Mouse (Mus musculus) left cerebral cortex, adult 2 months (tissue): Measurements from ENCODE around the gene Sorbs1. TPM values are rescaled to one million over a fixed set of nuclear protein-coding genes. Genes with fewer than 3 reads are reported as not detected.

Source experiments
- DNase-seq, 2 experiments: peaks; one replicate each; pipeline ENCODE4 v3.0.0; 2021 to 2022; ENCODE audit warnings: low spot score in 2 of 2, mixed read lengths in 1 of 2; ENCODE audit errors: extremely low spot score in 1 of 2
- H3K27ac ChIP-seq: fragments of 200-600 bp; 2 replicates; pipeline ENCODE4 v1.8.1; 2022
- H3K4me3 ChIP-seq: fragments of 200-600 bp; 2 replicates; pipeline ENCODE4 v1.8.1; 2022
- CTCF ChIP-seq: fragments of 200-600 bp; IDR thresholded peaks from 2 replicates; pipeline ENCODE4 v1.8.1; 2022; ENCODE audit warnings: antibody characterized with exemption, mild to moderate bottlenecking, moderate library complexity
- intact Hi-C: fragments of 180-260 bp; cut with DNase I; formaldehyde crosslinking; loops from one replicate; pipeline ENCODE4 v1.15.1; 2025
- total RNA-seq, 2 experiments: library from RNA; stranded (reverse); gene quantifications; 2 replicates each; pipeline ENCODE4 v1.2.3; 2021

Gene Sorbs1
- total RNA-seq, 2 experiments from 2014 or later: 160 to 161 TPM

GRCm38 (mm10) chr19:40511679-40512309 is 1.8 kb downstream of the Sorbs1 start:
- no peak for DNase-seq

GRCm38 (mm10) chr19:40511100-40511439 is 2.5 kb downstream of the Sorbs1 start:
- peak overlapping the region; percentile 93 for H3K27ac ChIP-seq
- no peak for DNase-seq

More at GRCm38 (mm10) chr19:40511679-40512309, 1.8 kb downstream of the Sorbs1 start:
- intact Hi-C loops: loop anchor here (1.0 to 5.0 kb wide), 4 partner anchors 41 to 117 kb away; no protein-coding TSS in a partner anchor
- Histone ChIP-seq H3K4me3 (peak overlapping the region; percentile 95), H3K27ac (peak overlapping the region; percentile 93)
- TF ChIP-seq CTCF: no peak

DNA sequence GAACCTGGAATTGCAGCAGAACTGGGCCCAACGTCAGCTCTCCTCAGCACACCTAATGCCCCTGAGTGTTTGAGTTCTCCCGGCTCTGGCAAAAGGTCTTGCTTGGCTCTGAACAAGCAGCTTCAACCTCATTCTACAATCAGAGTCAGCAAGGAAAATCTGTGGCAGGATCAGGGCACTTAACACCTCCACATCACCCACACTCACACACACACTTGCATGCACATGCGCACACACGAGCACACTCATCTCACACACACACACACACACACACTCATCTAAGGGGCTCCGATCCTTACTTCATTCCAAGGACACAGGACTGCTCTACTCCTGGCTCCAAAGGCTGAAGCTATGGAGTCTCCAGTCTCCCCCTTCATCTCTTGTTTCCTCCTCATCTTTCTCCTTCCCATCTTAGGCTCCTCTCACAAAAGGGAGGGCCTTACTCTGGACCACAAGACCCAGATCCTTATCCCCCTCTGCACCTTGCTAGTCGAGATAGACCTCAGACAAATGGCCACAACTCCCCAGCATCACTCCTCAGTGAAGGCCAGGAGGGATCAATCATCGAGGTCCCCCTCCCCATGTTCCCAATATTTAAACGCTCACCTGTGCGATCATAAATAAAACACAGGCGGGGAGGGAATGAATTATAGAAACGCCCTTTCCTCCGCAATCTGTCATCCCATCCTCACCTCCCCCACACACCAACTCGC is 3.0 kb downstream of the Sorbs1 start:
- TF ChIP-seq CTCF: no peak
- intact Hi-C loops: loop anchor here (1.0 to 5.0 kb wide), 2 partner anchors 53 to 116 kb away; no protein-coding TSS in a partner anchor
- Histone ChIP-seq H3K27ac (peak overlapping the region; percentile 93; the same call in 1 of the 2 replicates), H3K4me3 (peak overlapping the region; percentile 95)
- DNase-seq: no peak

More at GRCm38 (mm10) chr19:40511100-40511439, 2.5 kb downstream of the Sorbs1 start:
- intact Hi-C loops: loop anchor here (1.0 to 5.0 kb wide), 2 partner anchors 54 to 117 kb away; no protein-coding TSS in a partner anchor
- peak overlapping the region; percentile 95 for H3K4me3 ChIP-seq
- no peak for TF ChIP-seq CTCF

- peak overlapping the region; percentile 25; the same call in 1 of the 2 replicates for H3K27ac ChIP-seq
These were observed 4.3 kb downstream of the Sorbs1 start for GRCm38 (mm10) chr19:40509274-40509673.

DNA sequence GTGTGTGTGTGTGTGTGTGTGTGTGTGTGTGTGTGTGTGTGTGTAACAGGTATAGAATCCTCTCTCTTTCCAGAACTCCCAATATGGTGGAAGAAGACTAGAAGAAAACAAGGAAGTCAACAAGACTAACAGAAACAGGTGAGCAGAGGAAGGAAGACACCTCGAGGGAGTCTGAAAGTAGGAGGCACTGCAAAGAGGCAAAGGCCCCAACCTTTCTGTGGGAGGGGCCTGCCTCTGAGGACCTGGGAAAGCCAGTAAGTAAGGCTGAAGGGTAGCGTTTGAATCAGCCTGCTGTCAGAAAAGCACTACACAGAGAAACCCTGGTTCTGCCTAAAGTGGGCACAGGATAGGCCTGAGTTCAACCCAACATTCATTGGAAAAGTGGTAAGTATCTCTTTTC is 4.7 kb downstream of the Sorbs1 start:
- intact Hi-C loops: no loop called here
- Histone ChIP-seq H3K27ac (no peak overlapping the region; the same call in 1 of the 2 replicates), H3K4me3 (no peak overlapping the region)
- no peak for TF ChIP-seq CTCF
- no peak for DNase-seq

More at GRCm38 (mm10) chr19:40509274-40509673, 4.3 kb downstream of the Sorbs1 start:
- H3K4me3 ChIP-seq: no peak overlapping the region
- no peak for DNase-seq
- intact Hi-C loops: no loop called here
- no peak; the same call in none of the 2 replicates for TF ChIP-seq CTCF

DNA sequence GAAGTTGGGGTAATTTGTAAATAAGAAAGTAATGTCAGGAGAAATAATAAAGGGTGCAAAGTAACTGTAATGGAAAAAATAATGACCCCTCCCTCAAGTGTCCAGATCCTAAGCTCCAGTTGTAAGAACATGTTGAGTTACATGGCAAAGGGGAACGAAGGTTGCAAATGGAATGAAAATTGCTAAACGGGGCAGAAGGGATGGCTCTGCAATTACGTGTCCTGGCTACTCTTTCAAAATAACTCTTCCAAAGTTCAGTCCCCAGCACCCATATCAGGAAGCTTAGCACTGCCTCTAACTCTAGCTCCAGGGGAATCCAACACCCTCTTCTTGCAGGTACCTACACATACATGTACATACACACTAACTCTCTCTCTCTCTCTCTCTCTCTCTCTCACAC is 6.6 kb downstream of the Sorbs1 start:
- no peak for DNase-seq
- intact Hi-C loops: no loop called here
- Histone ChIP-seq H3K4me3 (no peak overlapping the region), H3K27ac (no peak overlapping the region)
- no peak for TF ChIP-seq CTCF

GRCm38 (mm10) chr19:40504336-40504735 is 9.2 kb downstream of the Sorbs1 start:
- Histone ChIP-seq H3K4me3 (no peak overlapping the region), H3K27ac (no peak overlapping the region)
- no peak for TF ChIP-seq CTCF
- no peak for DNase-seq
- intact Hi-C loops: no loop called here

DNA sequence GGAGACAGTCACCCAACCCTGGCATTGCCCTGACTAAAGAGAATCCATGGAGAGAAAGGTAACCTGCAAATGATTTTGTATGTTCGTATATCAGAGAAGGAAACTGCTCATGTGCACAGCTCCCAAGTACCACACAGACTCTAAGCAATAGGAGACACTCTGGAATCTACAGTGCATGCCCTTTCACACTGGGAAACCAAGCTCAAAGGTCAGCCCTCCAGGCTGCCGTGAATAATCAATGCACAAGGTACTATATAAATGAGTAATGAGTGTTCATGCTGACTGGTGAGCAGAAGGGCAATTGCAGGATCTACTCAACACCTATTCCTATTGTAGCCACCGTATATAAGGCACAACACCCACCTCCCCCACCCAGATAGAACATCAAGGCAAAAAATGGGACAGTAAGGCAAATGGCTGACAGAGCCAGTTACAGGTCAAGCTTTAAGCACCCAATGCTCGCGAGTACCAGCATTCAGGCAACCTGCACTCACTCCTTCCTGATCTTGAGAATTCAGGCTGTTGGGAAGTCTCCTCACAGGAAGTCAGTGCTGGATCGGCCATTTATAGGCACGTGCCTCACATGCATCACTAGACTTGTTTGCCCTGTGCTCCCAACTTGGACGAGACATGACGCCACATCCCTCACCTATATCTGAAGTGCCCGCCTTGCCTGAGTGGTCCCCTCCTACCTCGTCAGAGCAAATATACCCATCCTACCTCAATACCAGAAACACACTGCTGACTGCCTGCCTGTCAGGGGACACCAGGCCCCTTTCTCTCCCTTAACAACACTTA is 13.4 kb downstream of the Sorbs1 start:
- intact Hi-C loops: no loop called here
- no peak for TF ChIP-seq CTCF

GRCm38 (mm10) chr19:40499141-40499540 is 14.4 kb downstream of the Sorbs1 start:
- no peak for TF ChIP-seq CTCF
- Histone ChIP-seq H3K4me3 (no peak overlapping the region), H3K27ac (peak overlapping the region; percentile 54; the same call in 1 of the 2 replicates)
- intact Hi-C loops: no loop called here
- peak; percentile 59 to 64 for DNase-seq

More for the DNA sequence above, 13.4 kb downstream of the Sorbs1 start:
- DNase-seq: no peak
- Histone ChIP-seq H3K4me3 (no peak overlapping the region), H3K27ac (peak overlapping the region; percentile 54; the same call in 1 of the 2 replicates)

- no peak overlapping the region for H3K27ac ChIP-seq
These were observed 15.3 kb downstream of the Sorbs1 start for GRCm38 (mm10) chr19:40498162-40498725.

GRCm38 (mm10) chr19:40496509-40497267 is 16.9 kb downstream of the Sorbs1 start:
- intact Hi-C loops: no loop called here
- no peak for TF ChIP-seq CTCF
- no peak for DNase-seq
- no peak overlapping the region for H3K4me3 ChIP-seq
- H3K27ac ChIP-seq: no peak overlapping the region

More at GRCm38 (mm10) chr19:40498162-40498725, 15.3 kb downstream of the Sorbs1 start:
- no peak for DNase-seq
- no peak overlapping the region for H3K4me3 ChIP-seq
- TF ChIP-seq CTCF: no peak
- intact Hi-C loops: no loop called here
